Mouse (Mus musculus) embryonic facial prominence, embryonic 11.5 days (tissue): ENCODE measurements around the gene Nkg7. TPM values are rescaled to one million over a fixed set of nuclear protein-coding genes. Genes with fewer than 3 reads are reported as not detected.
"Not testable (repeated sequence)": the region's sequence is repeated elsewhere in the genome, so short reads cannot be mapped to it uniquely, and the experiment has no call there.

ENCODE experiments used
- ATAC-seq: fragments of 200-750 bp; cut with Nextera tagmentation; replicated peaks from 2 replicates; pipeline ENCODE4 v1.8.0; 2017; ENCODE audit warnings: low read depth; ENCODE audit not compliant: insufficient number of reproducible peaks, low FRiP score, low TSS enrichment
- DNase-seq: peaks from one replicate; pipeline ENCODE4 v3.0.0-alpha.2; 2015; ENCODE audit warnings: low spot score
- H3K27ac ChIP-seq: fragments of 300-500 bp; sonication (generic); replicated peaks from 2 replicates; pipeline ENCODE4 v1.5.1; 2014; ENCODE audit warnings: mild to moderate bottlenecking, low read depth, low read length, control low read depth
- H3K27me3 ChIP-seq: fragments of 300-500 bp; sonication (generic); 2 replicates; pipeline ENCODE4 v1.6.1; 2014; ENCODE audit warnings: mild to moderate bottlenecking, low read length, moderate library complexity, mixed read lengths; ENCODE audit not compliant: control insufficient read depth, insufficient read depth
- H3K36me3 ChIP-seq: fragments of 300-500 bp; sonication (generic); replicated peaks from 2 replicates; pipeline ENCODE4 v1.6.1; 2014; ENCODE audit warnings: low read depth, mild to moderate bottlenecking, low read length, moderate library complexity, mixed read lengths; ENCODE audit not compliant: control insufficient read depth, insufficient read depth
- H3K4me1 ChIP-seq: fragments of 300-500 bp; sonication (generic); 2 replicates; pipeline ENCODE4 v1.6.1; 2014; ENCODE audit warnings: low read length, mixed read lengths; ENCODE audit not compliant: control insufficient read depth, insufficient read depth
- H3K4me2 ChIP-seq: fragments of 300-500 bp; sonication (generic); 2 replicates; pipeline ENCODE4 v1.6.1; 2014; ENCODE audit warnings: low read depth, mild to moderate bottlenecking, control low read depth, low read length, moderate library complexity
- H3K4me3 ChIP-seq: fragments of 300-500 bp; sonication (generic); 2 replicates; pipeline ENCODE4 v1.5.1; 2014; ENCODE audit warnings: low read depth, low read length, control low read depth
- H3K9ac ChIP-seq: fragments of 300-500 bp; sonication (generic); replicated peaks from 2 replicates; pipeline ENCODE4 v1.6.1; 2014; ENCODE audit warnings: mild to moderate bottlenecking, control low read depth, low read length
- H3K9me3 ChIP-seq: fragments of 300-500 bp; sonication (generic); replicated peaks from 2 replicates; pipeline ENCODE4 v1.6.1; 2016; ENCODE audit warnings: mild to moderate bottlenecking, low read length, inconsistent platforms, mixed read lengths; ENCODE audit not compliant: control insufficient read depth
- WGBS: fragments of 180-500 bp; shearing (Covaris S2); extraction: QIAGEN DNeasy Blood & Tissue Kit; methylation state at CpG from one replicate; pipeline ENCODE4 v1.1.7; 2014; 5-methylcytosine and 5-hydroxymethylcytosine counted together
- polyA plus RNA-seq: library from polyadenylated mRNA; unstranded; fragments of >200 nt; fragmentation: Nextera tagmentation; extraction: Ambion mirVana; gene quantifications from 2 replicates; pipeline ENCODE4 v1.2.1, GENCODE M21; 2014

The Nkg7 gene
- polyA plus RNA-seq = 0.43 and 0.45 TPM in 2 replicates

DNA sequence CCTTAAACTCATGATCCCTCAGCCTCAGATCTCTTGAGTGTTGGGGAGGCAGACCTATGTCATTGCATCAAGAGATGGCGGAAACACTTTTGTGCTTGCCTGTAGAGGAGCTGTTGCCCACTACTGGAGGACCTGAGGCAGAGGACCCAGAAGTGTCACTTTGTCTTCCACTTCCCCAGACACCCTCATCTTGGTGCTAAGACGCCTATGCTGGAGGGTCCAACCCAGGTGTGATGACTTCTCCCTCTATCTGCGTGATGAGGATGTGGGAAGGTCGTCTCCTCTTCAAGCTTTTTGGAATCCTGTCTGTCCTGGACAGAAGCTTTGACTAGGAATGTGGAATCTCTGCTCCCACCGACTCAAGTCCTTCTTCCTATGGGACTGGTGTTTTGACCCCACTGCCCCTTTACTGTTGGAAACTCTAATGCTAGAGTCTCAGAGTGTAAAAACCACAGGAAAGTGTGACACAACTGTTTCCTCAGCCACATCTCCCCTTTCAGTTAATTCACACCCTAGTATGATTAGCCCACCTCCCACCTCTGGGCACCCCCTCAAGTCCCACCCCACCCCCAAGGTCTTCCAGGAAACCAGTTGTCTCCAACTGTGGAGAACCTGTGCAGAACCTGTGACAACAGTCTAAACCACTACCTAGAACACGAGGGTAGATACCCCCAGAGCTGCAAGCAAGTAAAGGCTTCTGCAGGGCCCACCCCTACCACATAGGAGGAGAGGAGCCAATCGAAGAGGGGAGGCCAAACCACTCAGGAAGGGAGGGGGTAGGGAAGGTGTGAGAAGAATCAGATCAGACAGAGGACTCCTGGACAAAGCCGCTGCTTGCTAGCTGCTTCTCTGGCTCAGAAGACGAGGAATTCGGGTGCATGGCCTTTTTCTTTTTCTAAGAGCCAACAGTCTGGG is at the start of gene Nkg7:
Nkg7 (plus strand) TSS at position 733 of the 915 bp plus-strand sequence.
- Histone ChIP-seq H3K4me1 (no peaks in the 10 kb centered on the region), H3K4me3 (no peak within 1 kb of the TSS), H3K27ac (no peak within 1 kb of the TSS), H3K36me3 (no peaks in the 10 kb centered on the region), H3K9me3 (no peaks in the 10 kb centered on the region), H3K9ac (no peak within 1 kb of the TSS), H3K27me3 (no peaks in the 10 kb centered on the region), H3K4me2 (no peak within 1 kb of the TSS)
- WGBS = 82% methylated on average over 10 of the region's 10 CpGs
- DNase-seq (no peak), ATAC-seq (no peak)

DNA sequence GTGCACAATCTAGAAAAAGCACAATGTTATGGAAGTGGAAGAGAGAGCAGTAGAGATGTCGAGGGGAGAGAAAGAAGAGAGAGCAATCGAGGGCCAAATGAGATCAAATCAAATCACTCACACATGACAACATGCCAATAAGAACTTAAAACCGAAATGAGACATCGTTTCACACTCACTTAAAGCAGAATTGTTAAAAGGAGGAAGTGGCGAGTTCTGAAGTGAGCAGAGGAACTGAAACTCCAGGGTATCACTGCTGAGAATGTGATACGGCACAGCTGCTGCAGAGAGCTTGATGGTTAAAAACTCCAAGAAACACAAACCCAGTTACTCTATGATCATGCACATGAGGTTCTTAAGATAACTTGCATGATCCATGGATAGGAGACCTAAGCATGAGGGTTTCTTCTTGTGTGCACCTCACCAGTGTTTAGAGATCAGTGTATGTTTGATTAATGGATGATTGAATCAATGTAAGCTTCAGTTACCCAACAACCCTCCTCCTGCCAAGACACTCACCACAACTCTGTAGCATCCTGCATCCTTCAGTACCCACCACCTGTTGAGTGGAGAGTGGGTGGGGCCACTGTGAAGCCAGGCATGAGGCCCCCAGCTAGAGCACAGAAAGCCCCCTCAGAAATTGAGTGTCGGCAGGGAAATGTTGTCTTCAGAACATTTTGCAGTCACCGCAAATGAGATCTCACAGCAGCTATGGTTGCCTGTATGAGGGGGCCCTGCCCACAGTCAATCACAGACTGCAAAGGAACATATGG is 44.3 kb upstream of the Nkg7 start:
- Histone ChIP-seq H3K27ac (no peak overlapping the region), H3K4me3 (no peak overlapping the region), H3K4me2 (no peak overlapping the region), H3K9ac (no peak overlapping the region), H3K36me3 (no peaks in the 10 kb centered on the region), H3K9me3 (no peaks in the 10 kb centered on the region), H3K27me3 (no peaks in the 10 kb centered on the region), H3K4me1 (no peaks in the 10 kb centered on the region)
- ATAC-seq = no peak
- 80% methylated on average over 8 of the region's 8 CpGs for WGBS
- DNase-seq = no peak

DNA sequence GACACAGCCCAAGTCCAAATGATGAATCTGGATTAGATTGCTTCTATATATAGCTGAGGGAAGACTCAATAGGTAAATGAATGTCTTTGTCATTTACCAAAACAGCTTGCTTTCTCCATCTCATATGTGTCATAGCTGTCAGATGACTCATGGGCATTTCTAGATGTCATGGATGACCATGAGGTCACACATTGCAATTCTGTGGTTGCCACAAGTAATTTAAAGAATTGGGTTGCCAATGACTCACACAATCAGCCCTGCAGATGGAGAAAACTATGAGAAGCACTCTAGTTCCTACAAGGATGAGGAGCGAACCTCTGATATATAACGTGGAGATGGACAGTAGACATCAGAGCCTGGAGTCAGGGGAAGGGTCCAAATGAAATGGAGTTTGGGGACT is 37.4 kb upstream of the Nkg7 start:
- Histone ChIP-seq H3K9ac (no peak overlapping the region), H3K4me1 (no peaks in the 10 kb centered on the region), H3K27ac (no peak overlapping the region), H3K4me3 (no peak overlapping the region), H3K36me3 (no peaks in the 10 kb centered on the region), H3K27me3 (no peaks in the 10 kb centered on the region), H3K4me2 (no peak overlapping the region), H3K9me3 (no peaks in the 10 kb centered on the region)
- 84% methylated on average over 2 of the region's 2 CpGs for WGBS
- ATAC-seq (no peak), DNase-seq (no peak)

DNA sequence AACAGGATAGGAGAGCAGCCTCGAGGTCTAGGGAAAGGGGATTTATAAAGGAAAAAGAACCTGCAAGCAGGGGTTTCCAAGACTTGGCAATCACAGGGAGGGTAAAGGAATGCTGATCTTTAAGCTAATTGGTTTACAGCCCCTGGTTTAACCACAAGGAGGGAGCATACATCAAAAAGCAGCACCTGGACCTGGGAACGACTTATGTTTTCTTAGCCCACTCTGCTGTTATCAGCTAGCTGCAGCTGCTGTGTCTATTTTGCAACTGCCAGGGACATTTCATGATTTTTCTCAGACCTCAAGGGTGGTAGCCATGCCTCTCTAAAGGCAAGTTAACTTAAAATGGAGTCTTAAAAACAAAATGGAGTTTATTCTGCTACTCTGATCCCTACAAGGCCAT is 34.2 kb upstream of the Nkg7 start:
- no peaks in the 10 kb centered on the region for H3K9me3 ChIP-seq
- no peaks in the 10 kb centered on the region for H3K4me1 ChIP-seq
- WGBS = 60% methylated on average over 2 of the region's 2 CpGs
- no peak overlapping the region for H3K4me3 ChIP-seq
- H3K27ac ChIP-seq = no peak overlapping the region
- ATAC-seq (no peak), DNase-seq (no peak)
- no peak overlapping the region for H3K9ac ChIP-seq
- no peaks in the 10 kb centered on the region for H3K36me3 ChIP-seq
- H3K4me2 ChIP-seq = no peak overlapping the region
- H3K27me3 ChIP-seq = no peaks in the 10 kb centered on the region

DNA sequence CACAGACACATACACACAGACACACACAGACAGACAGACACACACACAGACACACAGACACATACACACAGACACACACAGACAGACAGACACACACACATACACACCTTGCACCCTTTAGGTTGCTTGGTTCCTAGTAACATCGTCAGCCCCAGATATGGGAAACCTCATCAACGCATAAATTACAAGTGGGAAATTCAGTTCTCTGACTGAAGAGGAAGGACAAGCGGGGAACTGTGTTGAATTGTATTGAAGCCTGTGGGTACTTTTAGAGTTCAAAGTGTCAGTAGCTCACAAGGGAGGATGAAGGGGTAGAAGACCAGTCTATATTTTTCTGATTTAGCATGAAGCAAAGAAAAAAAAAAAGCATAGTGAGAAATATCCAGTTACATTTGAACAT is 29.3 kb upstream of the Nkg7 start:
- no peaks in the 10 kb centered on the region for H3K36me3 ChIP-seq
- no peak overlapping the region for H3K27ac ChIP-seq
- no peak overlapping the region for H3K4me2 ChIP-seq
- no peaks in the 10 kb centered on the region for H3K4me1 ChIP-seq
- ATAC-seq (no peak), DNase-seq (no peak)
- H3K27me3 ChIP-seq = no peaks in the 10 kb centered on the region
- no peak overlapping the region for H3K4me3 ChIP-seq
- 80% methylated on average over 3 of the region's 3 CpGs for WGBS
- no peaks in the 10 kb centered on the region for H3K9me3 ChIP-seq
- H3K9ac ChIP-seq = no peak overlapping the region

DNA sequence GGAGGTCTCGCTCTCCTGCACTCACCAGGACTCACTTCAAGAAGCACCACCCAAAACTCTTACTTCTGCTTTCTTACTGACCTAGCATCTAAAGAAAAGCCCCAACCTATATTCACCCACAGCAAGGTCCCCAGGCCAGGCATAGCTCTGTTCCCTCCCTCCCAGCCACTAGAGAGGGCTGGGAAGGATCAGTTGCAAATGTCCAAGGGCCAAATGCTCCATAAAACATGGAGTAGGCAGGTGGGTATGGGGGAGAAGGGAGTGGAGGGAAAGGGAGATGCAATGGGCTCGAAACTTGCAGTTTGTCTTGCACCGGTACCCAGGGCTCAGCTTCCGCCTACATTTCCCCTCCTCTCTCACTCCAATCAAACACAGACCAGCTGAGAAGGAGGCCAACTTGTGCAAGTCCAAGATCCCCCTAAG is 28.7 kb upstream of the Nkg7 start, which contains the start of gene Siglecg:
Siglecg (plus strand) TSS at position 74 of the 423 bp plus-strand sequence.
- Histone ChIP-seq H3K4me3 (no peak within 1 kb of the TSS), H3K27me3 (no peaks in the 10 kb centered on the region), H3K36me3 (no peaks in the 10 kb centered on the region), H3K4me2 (no peak within 1 kb of the TSS), H3K27ac (no peak within 1 kb of the TSS), H3K4me1 (no peaks in the 10 kb centered on the region), H3K9ac (no peak within 1 kb of the TSS), H3K9me3 (no peaks in the 10 kb centered on the region)
- DNase-seq (no peak), ATAC-seq (no peak)
- 72% methylated on average over 4 of the region's 4 CpGs for WGBS

DNA sequence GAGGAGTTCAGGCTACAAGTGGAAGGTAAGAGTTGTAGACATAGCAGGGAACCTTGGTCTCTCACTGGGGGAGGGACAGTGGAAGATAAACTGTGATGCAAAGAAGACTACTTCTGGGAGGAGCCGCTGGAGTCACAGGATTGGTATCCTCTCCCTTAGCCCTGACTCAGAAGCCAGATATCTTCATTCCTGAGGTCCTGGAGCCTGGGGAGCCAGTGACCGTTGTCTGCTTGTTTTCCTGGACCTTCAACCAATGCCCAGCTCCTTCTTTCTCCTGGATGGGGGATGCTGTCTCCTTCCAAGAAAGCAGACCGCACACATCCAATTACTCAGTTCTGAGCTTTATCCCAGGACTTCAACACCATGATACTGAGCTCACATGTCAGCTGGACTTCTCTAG is 27.8 kb upstream of the Nkg7 start:
- 72% methylated on average over 3 of the region's 3 CpGs for WGBS
- Histone ChIP-seq H3K27ac (no peak overlapping the region), H3K4me2 (no peak overlapping the region)

DNA sequence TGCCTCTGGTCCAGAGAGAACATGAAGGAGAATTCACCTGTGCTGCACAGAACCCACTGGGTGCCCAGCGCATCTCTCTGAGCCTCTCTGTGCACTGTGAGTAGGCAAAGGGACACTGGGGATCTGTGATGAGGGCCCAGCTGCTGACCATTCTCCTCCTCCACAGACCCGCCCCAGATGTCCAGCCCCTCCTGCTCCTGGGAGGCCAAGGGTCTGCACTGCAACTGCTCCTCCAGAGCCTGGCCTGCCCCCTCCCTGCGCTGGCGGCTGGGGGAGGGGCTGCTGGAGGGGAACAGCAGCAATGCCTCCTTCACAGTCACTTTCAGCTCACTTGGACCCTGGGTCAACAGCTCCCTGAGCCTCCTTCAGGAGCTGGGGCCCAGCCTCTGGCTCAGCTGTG is 25.1 kb upstream of the Nkg7 start:
- not testable (repeated sequence) for H3K4me2 ChIP-seq, H3K4me1 ChIP-seq, H3K36me3 ChIP-seq, H3K27ac ChIP-seq, H3K9ac ChIP-seq, ATAC-seq, H3K9me3 ChIP-seq, H3K4me3 ChIP-seq, H3K27me3 ChIP-seq, DNase-seq
- WGBS = 42% methylated on average over 3 of the region's 4 CpGs

More for the DNA sequence above, 27.8 kb upstream of the Nkg7 start:
- no peak overlapping the region for H3K9ac ChIP-seq
- ATAC-seq = no peak
- H3K27me3 ChIP-seq = no peaks in the 10 kb centered on the region
- no peak for DNase-seq
- H3K4me3 ChIP-seq = no peak overlapping the region
- H3K4me1 ChIP-seq = no peaks in the 10 kb centered on the region
- no peaks in the 10 kb centered on the region for H3K36me3 ChIP-seq
- no peaks in the 10 kb centered on the region for H3K9me3 ChIP-seq
